Mouse (Mus musculus) frontal cortex, postnatal 25 days (tissue): ENCODE data around the gene Capzb.

ENCODE experiments used
- DNase-seq, 2 experiments: peaks; one replicate each; pipeline ENCODE4 v3.0.0; 2022; ENCODE audit warnings: low spot score in 2 of 2

Capzb gene

GRCm38 (mm10) chr4:139179731-139180625 lies 12.7 kb upstream of the Capzb start:
- DNase-seq = no peak

DNA sequence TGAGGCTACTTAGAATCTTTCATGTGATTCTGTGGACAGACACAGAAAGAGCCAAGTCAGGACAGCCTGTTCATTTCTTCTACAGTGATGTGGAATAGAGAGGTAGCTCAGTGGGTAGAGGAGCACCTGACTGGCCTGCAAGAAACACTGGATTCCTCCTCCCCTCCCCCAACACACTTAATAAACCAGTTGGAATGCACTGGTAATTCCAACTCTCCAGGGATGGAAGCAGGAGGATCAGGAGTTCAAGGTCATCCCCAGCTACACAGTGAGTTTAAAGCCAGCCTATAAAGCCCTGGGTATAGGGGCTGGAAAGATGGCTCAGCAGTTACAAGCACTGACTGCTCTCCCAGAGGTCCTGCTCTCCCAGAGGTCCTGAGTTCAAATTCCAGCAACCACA lies 10.2 kb upstream of the Capzb start:
- no peak for DNase-seq

DNA sequence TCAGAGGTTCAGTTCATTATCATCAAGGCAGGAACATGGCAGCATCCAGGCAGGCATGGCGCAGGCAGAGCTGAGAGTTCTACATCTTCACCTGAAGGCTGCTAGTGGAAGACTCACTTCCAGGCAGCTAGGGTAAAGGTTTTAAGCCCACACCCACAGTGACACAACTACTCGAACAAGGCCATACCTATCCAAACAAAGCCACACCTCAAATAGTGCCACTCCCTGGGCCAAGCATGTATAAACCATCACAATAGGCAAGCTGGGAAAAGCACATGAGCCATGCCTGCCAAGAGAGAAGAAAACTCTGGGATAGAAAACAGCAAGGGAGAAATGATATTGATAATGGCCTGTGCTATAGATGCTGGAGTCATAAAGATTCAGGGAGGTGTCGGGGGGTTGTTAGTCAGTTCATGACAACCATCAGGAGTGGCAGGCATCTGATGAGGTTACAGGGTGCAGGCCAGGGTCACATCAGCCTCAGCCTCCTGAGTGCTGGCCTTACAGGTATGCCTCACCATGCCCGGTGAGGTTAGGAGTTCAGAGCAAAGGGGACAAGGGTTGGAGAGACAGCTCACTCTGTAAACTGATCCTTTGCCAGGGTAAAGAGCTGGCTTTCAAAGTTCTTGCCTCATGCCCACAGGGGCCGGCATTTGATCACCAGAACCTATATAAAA lies 6.8 kb upstream of the Capzb start:
- no peak for DNase-seq

- DNase-seq = no peak
These were observed 4.8 kb upstream of the Capzb start for GRCm38 (mm10) chr4:139187930-139188329.

DNA sequence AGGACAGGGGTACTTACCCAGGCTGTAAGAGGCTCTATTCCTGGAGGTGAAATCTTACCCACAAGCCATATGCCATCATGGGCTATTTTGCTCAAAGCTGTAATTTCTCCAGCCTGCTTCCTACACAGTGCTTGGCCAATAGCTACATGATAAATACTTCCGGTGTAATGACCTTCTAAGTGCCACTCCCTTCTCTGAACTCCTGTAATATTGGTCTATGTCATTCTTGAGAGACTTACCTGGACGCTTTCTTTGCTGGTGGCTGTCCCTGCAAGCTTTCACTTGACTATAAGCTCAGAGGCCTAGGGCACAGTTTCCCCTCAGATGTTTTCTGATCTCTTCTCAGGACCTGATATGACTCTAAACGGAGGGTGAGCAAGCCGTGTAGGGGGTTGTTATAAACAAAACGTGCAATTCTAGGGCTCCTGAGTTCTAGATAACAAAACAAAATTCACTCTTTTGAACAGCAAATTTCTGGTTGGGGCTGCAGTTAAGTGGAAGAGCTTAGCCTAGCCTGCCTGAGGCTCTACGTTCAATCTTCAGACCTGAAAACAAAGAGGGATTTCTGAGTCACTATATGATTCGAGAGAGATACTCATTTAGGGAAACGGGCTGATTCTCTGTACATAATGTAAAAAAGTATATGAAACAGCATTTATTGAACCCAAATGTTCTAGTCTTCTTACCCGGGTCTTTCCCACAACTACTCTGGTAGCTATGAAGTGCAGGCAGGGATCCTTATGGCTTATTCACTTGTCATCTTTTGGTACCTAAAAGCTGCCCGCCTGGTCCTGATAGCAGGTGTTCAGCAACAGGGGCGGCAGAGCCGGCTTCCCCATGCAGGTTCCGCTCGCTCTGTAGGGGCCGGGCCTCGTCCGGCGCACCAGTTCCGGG lies 847 bp upstream of the Capzb start:
- DNase-seq = no peak

DNA sequence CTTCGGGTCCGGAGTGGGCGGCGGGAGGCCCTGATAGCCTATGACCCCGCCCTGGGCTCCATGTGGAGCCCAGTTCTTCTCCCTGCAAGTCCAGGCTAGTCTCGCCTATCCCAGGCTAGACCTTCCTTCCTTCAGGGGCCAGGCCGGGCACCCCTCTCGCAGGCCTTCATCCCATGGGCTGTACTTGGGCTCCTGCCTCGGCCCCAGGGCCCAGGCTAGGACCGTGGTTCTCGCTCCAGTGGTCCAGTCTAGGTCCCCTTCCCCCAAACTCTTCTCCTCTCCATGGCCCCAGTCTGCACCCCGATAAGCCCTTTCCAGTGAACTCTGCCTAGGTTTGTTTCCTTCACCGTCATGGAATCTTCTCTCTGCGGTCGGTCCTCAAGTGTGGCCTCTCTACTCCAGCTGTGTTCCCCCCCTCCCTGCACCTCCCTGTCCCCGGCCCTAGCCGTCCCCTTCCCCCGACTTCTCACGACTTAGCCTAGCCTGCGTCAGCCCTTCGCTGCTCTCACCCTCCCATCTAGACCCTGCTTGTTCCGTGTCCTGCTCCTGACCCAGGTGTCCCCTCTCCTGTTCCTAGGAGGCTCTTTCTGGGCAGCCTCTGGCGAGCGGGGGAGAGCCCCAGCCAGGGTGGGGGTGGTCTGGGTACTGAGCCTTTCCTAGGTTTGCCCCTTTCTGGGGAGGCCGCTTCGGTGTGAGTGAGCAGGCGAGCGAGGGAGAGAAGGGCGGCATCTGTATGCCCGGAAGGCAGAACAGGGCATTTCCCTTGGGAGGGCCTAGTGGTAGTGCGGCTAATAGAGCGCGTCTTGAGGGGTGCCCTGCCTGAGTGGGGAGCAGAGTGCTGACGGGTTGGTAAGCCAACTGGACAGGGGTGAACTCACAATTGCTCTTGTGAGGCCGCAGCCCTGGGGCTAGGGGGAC lies 736 bp downstream of the Capzb start:
- DNase-seq = no peak

DNA sequence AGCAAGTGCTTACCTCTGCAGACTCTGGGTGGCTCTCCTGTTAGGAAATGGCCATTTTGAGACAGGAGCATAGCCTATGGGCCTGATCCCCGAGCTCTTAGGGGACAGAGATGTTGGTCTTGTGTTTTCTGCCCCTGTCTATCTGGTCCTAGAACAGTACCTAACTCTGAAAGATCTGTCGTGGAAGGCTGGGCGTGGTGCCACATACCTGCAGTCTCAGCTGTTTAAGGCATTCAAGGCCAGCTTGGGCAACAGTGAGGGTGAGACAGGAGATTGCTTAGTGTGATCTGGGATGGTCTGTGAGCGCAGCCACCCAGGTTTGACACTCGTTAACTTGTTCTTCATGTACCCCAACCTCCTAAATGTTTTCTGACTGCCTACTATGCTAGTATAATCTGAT lies 2.4 kb downstream of the Capzb start:
- no peak for DNase-seq

GRCm38 (mm10) chr4:139196464-139196863 lies 3.8 kb downstream of the Capzb start:
- DNase-seq = no peak

DNA sequence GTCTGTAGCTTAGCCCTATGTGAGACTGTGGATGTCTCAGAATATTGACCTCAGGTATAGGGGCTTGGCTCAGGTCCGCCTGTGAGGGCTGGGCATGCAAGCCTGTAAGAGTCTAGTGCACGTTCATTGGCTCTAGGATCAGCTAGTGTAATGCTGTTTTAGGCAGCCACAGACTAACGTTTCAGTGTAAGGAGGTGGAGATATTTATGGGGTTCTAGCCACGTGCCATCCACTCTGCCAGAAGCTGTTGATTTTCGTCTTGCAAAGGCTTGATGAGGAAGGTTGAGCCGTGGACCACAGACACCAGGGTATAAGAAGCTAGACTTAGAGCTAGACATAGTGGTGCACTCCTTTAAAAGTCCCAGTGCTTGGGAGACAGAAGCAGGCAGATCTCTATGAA lies 4.2 kb downstream of the Capzb start:
- DNase-seq = no peak

GRCm38 (mm10) chr4:139197453-139197852 lies 4.8 kb downstream of the Capzb start:
- DNase-seq = no peak

DNA sequence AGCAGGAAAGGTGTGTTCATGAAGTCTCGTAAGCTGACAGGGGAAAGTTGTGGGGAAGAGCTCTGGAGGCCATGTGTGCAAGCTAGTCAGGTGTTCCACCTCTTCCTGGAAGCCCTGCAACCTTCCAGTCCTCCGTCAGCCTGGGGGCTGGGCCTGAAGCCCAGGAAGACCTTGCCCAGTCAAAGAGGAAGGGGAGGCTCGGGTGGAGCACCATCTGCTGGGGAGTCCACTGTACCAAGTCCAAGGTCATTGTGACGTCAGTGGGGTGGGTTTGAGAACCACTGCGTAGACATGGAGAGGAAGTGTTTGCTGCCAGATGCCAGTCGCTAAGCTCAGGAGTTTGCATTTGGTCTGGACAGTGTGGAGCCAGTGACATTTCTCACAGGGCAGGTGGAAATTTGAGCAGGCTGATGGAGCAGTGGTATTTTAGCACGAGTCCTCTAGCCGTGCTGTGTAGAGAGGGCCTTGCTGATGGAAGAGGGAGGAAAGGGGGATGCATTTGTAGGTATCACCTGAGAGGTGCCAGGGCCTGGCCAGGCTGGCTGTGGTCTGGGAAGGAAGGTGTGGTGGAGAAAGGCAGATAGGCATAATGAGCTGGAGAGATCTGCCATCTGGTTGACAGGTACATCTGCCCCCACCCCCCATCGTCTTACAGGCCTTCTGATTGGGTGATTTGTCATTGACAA lies 5.4 kb downstream of the Capzb start:
- no peak for DNase-seq

DNA sequence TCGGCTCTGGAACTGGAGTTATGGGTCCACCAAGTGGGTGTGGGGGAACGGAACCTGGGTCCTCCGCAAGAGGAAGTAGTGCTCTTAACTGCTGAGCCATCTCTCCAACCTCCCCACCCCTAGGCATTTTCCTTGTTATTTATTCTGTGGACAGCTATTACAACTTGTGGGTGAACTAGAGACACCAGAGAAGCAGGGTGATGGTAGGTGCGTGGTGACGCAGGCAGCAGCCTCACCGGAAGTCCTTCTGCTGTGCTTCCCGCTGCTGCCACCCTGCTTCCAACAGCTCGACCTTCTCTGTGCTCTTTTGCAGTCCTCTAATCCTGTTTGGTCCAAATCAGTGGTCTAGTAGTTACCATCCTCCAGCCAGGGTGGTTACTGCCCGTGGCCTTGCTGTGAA lies 6.4 kb downstream of the Capzb start:
- no peak for DNase-seq

- DNase-seq = no peak
These were observed 7.1 kb downstream of the Capzb start for GRCm38 (mm10) chr4:139199703-139200340.

- no peak for DNase-seq
These were observed 8.2 kb downstream of the Capzb start for GRCm38 (mm10) chr4:139200946-139201345.

DNA sequence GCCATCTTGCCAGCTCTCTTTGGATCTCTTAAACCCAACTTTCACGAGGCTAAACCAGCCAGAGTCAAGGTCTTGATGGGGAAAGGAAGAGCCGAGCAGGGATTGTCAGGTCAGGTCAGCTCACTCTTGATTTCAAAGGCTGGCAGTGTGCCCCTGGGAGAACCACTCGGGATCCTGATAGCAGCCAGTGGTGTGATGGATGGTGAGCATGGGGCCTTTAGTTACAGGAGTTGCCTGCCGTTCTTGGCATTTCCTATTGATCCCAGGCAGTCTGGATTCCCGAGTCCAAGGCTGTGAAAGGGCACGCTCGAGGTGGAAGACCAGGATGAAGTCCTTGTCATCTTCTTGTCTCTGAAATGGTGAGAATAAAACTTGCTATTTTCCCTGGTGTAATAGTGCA lies 9.9 kb downstream of the Capzb start:
- no peak for DNase-seq

DNA sequence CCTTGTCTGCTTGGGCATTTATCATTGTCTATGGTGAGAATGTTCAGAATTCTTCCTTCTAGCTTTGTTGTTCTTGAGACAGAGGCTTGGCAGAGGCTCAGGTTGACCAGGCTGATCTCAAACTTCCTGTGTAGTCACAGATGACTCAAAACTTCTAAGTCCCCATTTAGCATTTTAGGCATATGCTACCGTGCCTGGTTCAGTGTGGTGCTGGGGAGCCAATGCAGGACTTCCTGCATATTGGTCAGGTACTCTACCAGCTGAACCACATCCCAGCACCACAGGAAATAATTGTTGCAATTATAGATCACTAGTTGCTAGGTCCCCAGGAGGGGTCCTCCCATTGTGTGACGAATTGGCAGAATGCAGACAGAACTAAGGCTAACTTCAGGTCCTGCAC lies 10.7 kb downstream of the Capzb start:
- no peak for DNase-seq

DNA sequence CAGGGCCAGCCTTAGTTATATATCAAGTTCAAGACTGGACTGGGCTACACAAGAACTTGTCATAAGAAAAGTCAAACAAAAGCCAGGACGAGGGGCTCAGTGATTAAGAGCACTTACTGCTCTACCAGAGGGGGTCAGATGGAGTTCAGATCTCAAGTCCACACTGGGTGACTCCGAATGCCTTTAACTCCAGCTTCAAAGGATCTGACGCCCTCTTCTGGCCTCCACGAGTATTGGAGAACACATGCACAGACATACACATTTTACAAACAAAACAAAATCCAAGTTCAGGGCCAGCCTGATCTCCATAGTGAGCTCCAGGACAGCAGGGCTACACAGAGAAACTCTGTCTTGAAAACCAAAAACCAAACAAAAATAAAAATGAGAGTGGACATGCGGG lies 13.1 kb downstream of the Capzb start:
- no peak for DNase-seq

DNA sequence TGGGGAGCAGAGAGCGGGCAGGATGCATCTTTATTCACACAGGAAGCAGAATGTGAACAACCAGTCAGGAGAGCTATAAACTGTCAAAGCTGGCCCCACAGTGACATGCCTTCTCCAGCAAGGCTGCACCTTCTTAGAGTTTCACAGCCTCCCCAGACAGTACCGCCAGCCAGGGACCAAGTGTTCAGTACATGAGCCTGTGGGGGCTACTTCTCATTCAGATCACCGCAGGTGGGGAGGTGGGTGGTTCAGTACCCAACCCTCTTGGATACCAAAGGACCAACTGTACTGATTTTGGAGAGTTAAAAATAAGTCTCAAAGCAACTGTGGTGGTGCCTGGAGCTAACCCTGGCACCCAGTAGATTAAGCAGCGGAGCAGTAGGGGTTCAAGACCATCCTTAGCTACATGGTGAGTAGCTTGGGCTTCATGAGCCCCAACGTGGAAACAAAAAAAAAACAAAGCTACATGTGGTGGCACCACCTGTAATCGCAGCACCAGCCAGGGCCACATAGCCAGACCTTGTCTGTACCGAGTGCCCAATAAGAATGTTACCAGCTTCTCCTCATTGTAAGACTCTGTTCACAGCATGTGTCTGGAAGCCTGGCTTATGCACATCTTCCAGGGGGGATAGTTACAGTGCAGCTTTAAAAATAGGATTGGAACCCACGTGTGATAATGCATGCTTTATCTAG lies 13.8 kb downstream of the Capzb start:
- DNase-seq = no peak
